Mouse (Mus musculus) lung, embryonic 15.5 days (tissue): ENCODE results near the gene Flywch1. TPM values are rescaled to one million over a fixed set of nuclear protein-coding genes. Genes with fewer than 3 reads are reported as not detected.

Experiments used
- ATAC-seq: fragments of 200-750 bp; cut with Nextera tagmentation; 2 replicates; pipeline ENCODE4 v1.8.0; 2017; ENCODE audit warnings: moderate number of reproducible peaks, borderline replicate concordance; ENCODE audit not compliant: low FRiP score, low TSS enrichment; ENCODE audit errors: extremely low read depth
- H3K27ac ChIP-seq: fragments of 300-500 bp; sonication (generic); 2 replicates; pipeline ENCODE4 v1.5.1; 2015; ENCODE audit warnings: moderate library complexity, mild to moderate bottlenecking, inconsistent platforms
- H3K27me3 ChIP-seq: fragments of 300-500 bp; sonication (generic); 2 replicates; pipeline ENCODE4 v1.6.1; 2015; ENCODE audit warnings: inconsistent platforms
- H3K36me3 ChIP-seq: fragments of 300-500 bp; sonication (generic); 2 replicates; pipeline ENCODE4 v1.6.1; 2015; ENCODE audit warnings: inconsistent platforms
- H3K4me1 ChIP-seq: fragments of 300-500 bp; sonication (generic); 2 replicates; pipeline ENCODE4 v1.6.1; 2015; ENCODE audit warnings: inconsistent platforms
- H3K4me2 ChIP-seq: fragments of 300-500 bp; sonication (generic); 2 replicates; pipeline ENCODE4 v1.6.1; 2015; ENCODE audit warnings: inconsistent platforms, mild to moderate bottlenecking, moderate library complexity
- H3K4me3 ChIP-seq: fragments of 300-500 bp; sonication (generic); 2 replicates; pipeline ENCODE4 v1.5.1; 2015; ENCODE audit warnings: mild to moderate bottlenecking, inconsistent platforms
- H3K9ac ChIP-seq: fragments of 300-500 bp; sonication (generic); 2 replicates; pipeline ENCODE4 v1.6.1; 2015; ENCODE audit warnings: inconsistent platforms
- H3K9me3 ChIP-seq: fragments of 300-500 bp; sonication (generic); 2 replicates; pipeline ENCODE4 v1.6.1; 2016; ENCODE audit warnings: inconsistent platforms
- WGBS: fragments of 180-500 bp; shearing (Covaris S2); methylation state at CpG from one replicate; pipeline ENCODE4 v1.1.7; 2015; 5-methylcytosine and 5-hydroxymethylcytosine counted together
- polyA plus RNA-seq: library from polyadenylated mRNA; unstranded; fragments of >200 nt; fragmentation: Nextera tagmentation; extraction: Ambion mirVana; gene quantifications from 2 replicates; pipeline ENCODE4 v1.2.1, GENCODE M21; 2015

Gene Flywch1
- polyA plus RNA-seq, 1 experiment from 2014 or later = 70.5 TPM

GRCm38 (mm10) chr17:23748631-23749391 lies 22.6 kb downstream of the Flywch1 start:
- Histone ChIP-seq H3K9me3 (no peaks in the 10 kb centered on the region), H3K4me3 (peak overlapping the region; percentile 32), H3K36me3 (peaks cover 15% of the 10 kb centered on the region), H3K4me2 (peak overlapping the region; percentile 43), H3K4me1 (peaks cover 23% of the 10 kb centered on the region), H3K27ac (no peak overlapping the region), H3K9ac (no peak overlapping the region), H3K27me3 (peaks cover 45% of the 10 kb centered on the region)
- ATAC-seq = no peak
- WGBS = 31% methylated on average over 10 of the region's 10 CpGs

DNA sequence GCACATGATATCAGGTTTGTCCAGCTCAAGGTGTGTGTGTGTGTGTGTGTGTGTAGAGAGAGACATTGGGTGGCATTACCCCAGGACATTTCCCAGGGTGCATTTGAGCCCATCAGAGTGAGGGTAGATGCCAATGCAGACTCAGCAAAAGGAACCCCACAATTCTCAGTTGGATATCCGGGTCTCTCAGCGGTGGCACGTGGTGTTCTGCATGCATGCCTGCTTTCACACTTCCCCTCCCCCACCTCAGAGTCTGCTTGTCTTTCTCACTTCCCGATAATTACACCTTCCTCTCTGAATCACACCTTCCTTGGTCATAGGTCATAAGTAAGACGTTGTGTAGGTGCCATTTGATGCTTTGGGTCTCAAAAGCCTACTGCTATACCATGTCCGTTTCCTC lies 23.4 kb downstream of the Flywch1 start:
- Histone ChIP-seq H3K9ac (no peak overlapping the region), H3K36me3 (peaks cover 7% of the 10 kb centered on the region; the same call in 1 of the 2 replicates), H3K4me1 (peaks cover 23% of the 10 kb centered on the region), H3K27me3 (peaks cover 52% of the 10 kb centered on the region), H3K4me2 (no peak overlapping the region), H3K9me3 (no peaks in the 10 kb centered on the region), H3K27ac (no peak overlapping the region), H3K4me3 (no peak overlapping the region)
- no peak for ATAC-seq
- 18% methylated on average over 6 of the region's 6 CpGs for WGBS

DNA sequence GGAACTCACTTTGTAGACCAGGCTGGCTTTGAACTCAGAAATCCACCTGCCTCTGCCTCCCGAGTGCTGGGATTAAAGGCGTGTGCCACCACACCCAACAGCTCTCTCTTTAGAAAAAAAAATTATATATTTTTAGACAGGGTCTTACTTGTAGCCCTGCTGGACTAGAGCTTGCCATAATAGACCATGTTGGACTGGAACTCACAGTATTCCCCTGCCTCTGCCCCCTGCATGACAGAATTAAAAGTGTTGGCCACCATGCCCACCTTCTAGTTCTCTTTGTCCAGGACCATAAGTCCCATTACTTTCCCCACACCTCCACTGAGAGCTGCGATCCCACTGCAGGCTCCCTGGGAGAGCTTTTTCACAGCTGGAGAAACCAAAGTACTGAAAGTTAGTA lies 23.9 kb downstream of the Flywch1 start:
- H3K9ac ChIP-seq = no peak overlapping the region
- 71% methylated on average over 3 of the region's 3 CpGs for WGBS

GRCm38 (mm10) chr17:23746767-23747166 lies 24.6 kb downstream of the Flywch1 start:
- no peak overlapping the region for H3K9ac ChIP-seq
- no peaks in the 10 kb centered on the region for H3K9me3 ChIP-seq
- H3K36me3 ChIP-seq = no peaks in the 10 kb centered on the region
- no peak overlapping the region for H3K4me3 ChIP-seq
- H3K4me2 ChIP-seq = no peak overlapping the region
- no peak overlapping the region for H3K27ac ChIP-seq
- H3K27me3 ChIP-seq = peaks cover 65% of the 10 kb centered on the region
- WGBS = 78% methylated on average over 3 of the region's 3 CpGs
- ATAC-seq = no peak
- peaks cover 31% of the 10 kb centered on the region for H3K4me1 ChIP-seq

More for the DNA sequence above, 23.9 kb downstream of the Flywch1 start:
- H3K27ac ChIP-seq = no peak overlapping the region
- H3K4me1 ChIP-seq = peaks cover 25% of the 10 kb centered on the region
- H3K4me3 ChIP-seq = no peak overlapping the region
- no peak overlapping the region for H3K4me2 ChIP-seq
- no peaks in the 10 kb centered on the region for H3K9me3 ChIP-seq
- peaks cover 58% of the 10 kb centered on the region for H3K27me3 ChIP-seq
- ATAC-seq = no peak
- H3K36me3 ChIP-seq = peaks cover 1% of the 10 kb centered on the region; the same call in 1 of the 2 replicates

DNA sequence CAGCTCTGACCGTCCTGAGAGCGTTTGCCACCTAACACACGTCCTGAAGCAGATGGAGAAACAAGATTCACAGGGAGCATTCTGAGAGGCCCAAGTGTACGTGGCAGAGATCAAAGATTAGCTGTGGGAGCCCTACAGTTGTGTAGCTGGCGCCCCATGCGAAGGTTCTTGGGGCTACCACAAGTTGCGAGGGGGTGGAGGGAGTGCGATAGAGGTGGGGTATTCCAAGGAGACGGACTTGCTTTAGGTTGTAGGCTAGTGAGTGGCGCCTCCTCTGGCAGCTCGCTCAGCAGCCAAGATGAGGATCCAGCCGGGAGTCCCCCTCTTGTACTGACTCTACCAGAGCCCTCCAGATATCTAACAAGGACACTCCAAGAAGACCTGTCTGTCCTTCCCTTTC lies 25.1 kb downstream of the Flywch1 start:
- H3K27me3 ChIP-seq = peaks cover 70% of the 10 kb centered on the region

DNA sequence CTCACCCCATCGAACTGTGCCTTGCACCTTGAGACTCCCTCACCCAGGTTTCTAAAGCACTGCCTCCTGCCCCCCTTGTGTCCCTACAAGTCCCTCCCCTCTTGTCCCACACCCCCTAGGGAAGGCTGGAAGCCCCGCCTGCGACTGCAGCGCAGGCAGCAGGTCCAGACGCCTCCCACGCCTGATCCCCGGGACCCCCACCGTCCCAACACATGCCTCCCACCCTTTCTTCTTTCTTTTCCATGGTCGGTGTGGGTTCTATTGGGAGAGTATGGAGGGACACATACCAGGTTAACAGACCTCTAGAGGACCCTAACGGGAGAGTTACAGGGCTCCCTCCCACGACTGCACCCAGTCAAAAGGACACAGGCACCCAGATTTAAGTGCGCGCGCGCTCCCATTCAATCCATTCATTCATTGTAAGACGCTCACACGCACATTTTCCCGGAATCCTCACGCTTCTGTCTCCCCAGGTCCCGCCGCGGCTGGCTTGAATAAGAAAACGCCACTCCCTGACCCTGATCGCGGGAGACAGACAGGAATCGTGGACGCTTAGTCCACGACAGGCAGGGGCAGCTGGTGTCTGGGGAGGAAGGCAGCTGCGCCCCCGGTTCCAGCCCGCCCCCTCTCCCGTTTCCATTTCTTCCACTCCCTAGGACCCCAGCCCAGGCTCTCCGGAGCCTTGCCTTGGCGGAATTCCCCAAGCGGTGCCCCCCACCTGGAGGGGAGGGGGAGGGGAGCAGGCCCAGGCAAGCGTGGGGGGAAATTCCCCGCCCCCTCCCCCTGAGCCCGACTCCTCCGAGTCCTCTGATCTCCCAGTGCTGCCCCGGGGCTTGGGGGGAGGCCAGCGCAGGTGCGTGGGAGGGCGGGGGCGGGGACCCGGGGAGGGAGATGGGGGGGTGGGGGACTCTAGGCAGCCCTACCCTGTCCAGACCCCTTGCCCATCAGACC lies 25.8 kb downstream of the Flywch1 start, which contains the start of gene Kremen2:
Gene Kremen2, minus strand, starts transcription at position 533 of the 951 bp plus-strand sequence.
- Histone ChIP-seq H3K9ac (peak within 1 kb of the TSS; percentile 11; the same call in 1 of the 2 replicates), H3K27me3 (peaks cover 77% of the 10 kb centered on the region), H3K9me3 (no peaks in the 10 kb centered on the region), H3K4me2 (peak within 1 kb of the TSS; percentile 51), H3K27ac (no peak within 1 kb of the TSS), H3K4me3 (peak within 1 kb of the TSS; percentile 29), H3K4me1 (peaks cover 35% of the 10 kb centered on the region), H3K36me3 (no peaks in the 10 kb centered on the region)
- 1% methylated on average over 39 of the region's 45 CpGs for WGBS
- ATAC-seq = no peak

More for the DNA sequence above, 25.1 kb downstream of the Flywch1 start:
- H3K4me1 ChIP-seq = peaks cover 31% of the 10 kb centered on the region
- no peaks in the 10 kb centered on the region for H3K36me3 ChIP-seq
- WGBS = 5% methylated on average over 12 of the region's 12 CpGs
- no peak overlapping the region for H3K9ac ChIP-seq
- peak overlapping the region; percentile 51; the same call in 1 of the 2 replicates for H3K4me2 ChIP-seq
- no peaks in the 10 kb centered on the region for H3K9me3 ChIP-seq
- ATAC-seq = no peak
- no peak overlapping the region for H3K4me3 ChIP-seq
- no peak overlapping the region for H3K27ac ChIP-seq

DNA sequence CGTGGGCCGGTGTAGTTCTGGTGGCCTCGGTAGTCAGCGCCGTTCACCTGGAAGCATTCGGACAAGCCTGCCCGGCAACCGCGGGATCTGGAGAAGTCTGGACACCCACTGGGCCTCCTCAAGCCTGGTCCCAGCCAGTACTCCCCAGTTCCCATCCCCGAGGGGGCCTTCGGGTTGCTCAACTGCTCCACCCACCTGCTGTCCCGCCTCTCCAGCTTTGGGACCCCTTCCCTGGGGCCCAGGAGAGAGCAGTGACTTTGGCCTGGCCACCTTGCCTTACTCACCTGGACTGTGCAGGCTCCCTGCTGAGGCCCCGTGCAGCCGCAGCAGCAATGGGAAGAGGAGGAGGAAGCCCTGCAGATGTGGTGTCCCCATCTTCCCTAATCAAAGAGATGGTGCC lies 26.8 kb downstream of the Flywch1 start:
- H3K36me3 ChIP-seq = no peaks in the 10 kb centered on the region
- peaks cover 38% of the 10 kb centered on the region for H3K4me1 ChIP-seq
- H3K27ac ChIP-seq = no peak overlapping the region
- ATAC-seq = no peak
- peaks cover 79% of the 10 kb centered on the region for H3K27me3 ChIP-seq
- WGBS = 5% methylated on average over 14 of the region's 14 CpGs
- peak overlapping the region; percentile 51; the same call in 1 of the 2 replicates for H3K4me2 ChIP-seq
- no peak overlapping the region for H3K9ac ChIP-seq
- H3K4me3 ChIP-seq = peak overlapping the region; percentile 29; the same call in 1 of the 2 replicates
- no peaks in the 10 kb centered on the region for H3K9me3 ChIP-seq

DNA sequence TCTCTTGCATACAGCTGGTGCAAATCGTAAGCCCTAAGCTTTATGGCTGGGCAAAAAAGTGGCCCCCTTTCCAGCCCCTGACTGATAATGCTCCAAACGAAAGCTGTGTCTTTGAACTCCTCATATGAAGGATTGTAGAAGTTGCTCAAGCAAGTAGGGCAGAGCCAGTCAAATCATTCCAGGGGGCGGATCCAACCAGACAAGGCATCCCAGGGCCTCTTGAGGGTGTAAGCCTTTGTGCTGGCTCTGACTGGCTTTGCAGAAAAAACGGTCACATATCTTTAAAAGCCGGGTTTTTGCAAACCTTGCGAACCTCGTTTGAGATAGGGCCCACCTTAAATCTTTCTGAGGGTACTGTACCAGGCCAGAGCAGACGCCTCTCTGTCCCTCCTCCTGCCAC lies 27.3 kb downstream of the Flywch1 start:
- Histone ChIP-seq H3K36me3 (no peaks in the 10 kb centered on the region), H3K9me3 (no peaks in the 10 kb centered on the region), H3K27ac (no peak overlapping the region), H3K27me3 (peaks cover 79% of the 10 kb centered on the region), H3K9ac (no peak overlapping the region), H3K4me1 (peaks cover 39% of the 10 kb centered on the region), H3K4me3 (no peak overlapping the region), H3K4me2 (no peak overlapping the region)
- no peak for ATAC-seq
- WGBS = 22% methylated on average over 8 of the region's 8 CpGs

DNA sequence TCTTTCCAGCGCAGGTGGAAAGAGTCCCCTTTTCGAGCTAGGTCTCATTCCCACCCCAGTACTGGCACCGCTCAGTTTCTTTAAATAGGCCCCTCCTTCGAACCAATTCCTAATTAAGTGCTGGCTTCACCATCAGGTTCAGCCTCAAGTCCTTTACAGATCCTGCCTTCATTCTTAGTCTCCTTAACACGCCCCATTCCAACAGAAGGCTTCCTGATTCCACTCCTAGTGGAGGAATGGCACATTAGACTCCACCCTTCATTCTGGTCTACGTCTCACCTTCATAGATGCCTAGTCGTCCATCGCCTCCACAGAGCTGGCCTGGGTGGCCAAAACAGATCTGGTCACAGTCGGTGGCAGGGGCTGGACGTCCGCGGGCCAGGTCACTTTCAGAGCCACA lies 28.5 kb downstream of the Flywch1 start:
- Histone ChIP-seq H3K27me3 (peaks cover 76% of the 10 kb centered on the region), H3K27ac (no peak overlapping the region), H3K4me3 (peak overlapping the region; percentile 13; the same call in 1 of the 2 replicates), H3K9me3 (no peaks in the 10 kb centered on the region), H3K9ac (no peak overlapping the region), H3K4me2 (no peak overlapping the region; the same call in 1 of the 2 replicates), H3K36me3 (no peaks in the 10 kb centered on the region), H3K4me1 (peaks cover 48% of the 10 kb centered on the region)
- ATAC-seq = no peak
- 61% methylated on average over 12 of the region's 12 CpGs for WGBS

DNA sequence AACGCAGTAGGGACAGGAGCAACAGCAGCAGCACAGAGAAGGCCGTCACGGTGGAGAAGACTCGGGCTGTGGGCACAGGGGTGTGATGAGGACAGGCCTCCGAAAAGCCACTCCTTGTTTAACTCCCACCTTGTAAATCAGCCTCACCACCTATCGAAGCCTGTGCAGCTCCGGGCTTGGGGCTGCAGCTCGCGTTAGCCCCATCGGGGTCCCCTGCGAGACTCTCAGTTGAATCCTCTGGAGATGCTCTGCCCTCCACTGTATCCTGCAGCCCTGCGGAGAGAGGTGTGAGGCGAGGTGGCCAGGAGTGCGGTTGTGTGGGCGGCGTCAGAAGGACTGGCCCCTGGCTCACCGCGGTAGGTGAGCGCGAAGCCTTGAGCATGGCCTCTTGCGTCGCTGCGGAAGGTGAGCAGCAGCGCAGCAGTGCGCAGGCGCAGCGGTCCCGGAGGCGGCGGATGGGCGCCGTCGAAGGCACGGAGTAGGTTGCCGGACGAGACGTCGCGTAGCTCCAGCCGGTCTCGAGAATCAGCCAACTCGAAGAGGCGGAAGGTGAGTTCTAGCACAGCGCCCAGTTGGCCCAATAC lies 29.1 kb downstream of the Flywch1 start:
- Histone ChIP-seq H3K27me3 (peaks cover 69% of the 10 kb centered on the region), H3K27ac (no peak overlapping the region), H3K4me1 (peaks cover 55% of the 10 kb centered on the region), H3K4me2 (peak overlapping the region; percentile 30), H3K9me3 (no peaks in the 10 kb centered on the region), H3K36me3 (peaks cover under 1% of the 10 kb centered on the region; the same call in 1 of the 2 replicates), H3K9ac (no peak overlapping the region), H3K4me3 (peak overlapping the region; percentile 13)
- no peak for ATAC-seq
- WGBS = 6% methylated on average over 44 of the region's 44 CpGs
